Mouse (Mus musculus): ENCODE data around the gene Fam161a.

GRCm38 (mm10) chr11:22978711-22979110 lies 28.6 kb upstream of the Fam161a start:
- TF ChIP-seq POLR2A (IDR thresholded peaks at IDR 0.05; ENCODE audit: low read depth, low read length), result no peak
- no peak for TF ChIP-seq CTCF (IDR thresholded peaks at IDR 0.05; ENCODE audit: extremely low read depth, insufficient read length, insufficient replicate concordance, low read depth, low read length)

All from small intestine, adult 2 months (tissue).